Mouse (Mus musculus) kidney, adult 18-20 months (tissue): Measurements from ENCODE around the gene Wbp11.
"Not testable (repeated sequence)": the region's sequence is repeated elsewhere in the genome, so short reads cannot be mapped to it uniquely, and the experiment has no call there.

Source experiments
- DNase-seq: peaks from one replicate; pipeline ENCODE4 v3.0.0; 2021

The Wbp11 gene

GRCm38 (mm10) chr6:136800710-136801109, 27.3 kb downstream of the Wbp11 start:
- no peak for DNase-seq

GRCm38 (mm10) chr6:136797874-136798693, 29.9 kb downstream of the Wbp11 start:
- DNase-seq, result not testable (repeated sequence)

GRCm38 (mm10) chr6:136795850-136796249, 32.2 kb downstream of the Wbp11 start:
- no peak for DNase-seq

- DNase-seq, result no peak
Measured at GRCm38 (mm10) chr6:136795110-136795509, 32.9 kb downstream of the Wbp11 start.

GRCm38 (mm10) chr6:136793831-136794525, 34.1 kb downstream of the Wbp11 start:
- no peak for DNase-seq

- no peak for DNase-seq
Measured at GRCm38 (mm10) chr6:136792884-136793758, 34.9 kb downstream of the Wbp11 start.

- DNase-seq, result peak; percentile 38
Measured at GRCm38 (mm10) chr6:136789391-136789971, 38.6 kb downstream of the Wbp11 start.

- DNase-seq, result no peak
Measured at GRCm38 (mm10) chr6:136782761-136783160, 45.3 kb downstream of the Wbp11 start.

GRCm38 (mm10) chr6:136782146-136782545, 45.9 kb downstream of the Wbp11 start:
- DNase-seq, result no peak

GRCm38 (mm10) chr6:136781377-136781986, 46.6 kb downstream of the Wbp11 start, which contains the start of gene Gucy2c:
Gene Gucy2c (minus strand): TSS chr6:136781765.
- DNase-seq, result no peak

GRCm38 (mm10) chr6:136776392-136776791, 51.6 kb downstream of the Wbp11 start:
- DNase-seq, result no peak

- no peak for DNase-seq
Measured at GRCm38 (mm10) chr6:136769859-136770258, 58.2 kb downstream of the Wbp11 start.

- no peak for DNase-seq
Measured at GRCm38 (mm10) chr6:136769143-136769542, 58.9 kb downstream of the Wbp11 start.

- no peak for DNase-seq
Measured at GRCm38 (mm10) chr6:136763912-136764311, 64.1 kb downstream of the Wbp11 start.
